Mouse (Mus musculus): ENCODE results near the gene Rras.

Gene Rras

GRCm38 (mm10) chr7:45053931-45054510 is 36.3 kb downstream of the Rras start:
- H3K4me3 ChIP-seq (replicated peaks; ENCODE audit: low read length): peak overlapping the region; percentile 92
- no peaks in the 10 kb centered on the region for H3K9me3 ChIP-seq (ENCODE audit: low read length)
- no peaks in the 10 kb centered on the region for H3K27me3 ChIP-seq (ENCODE audit: insufficient read depth, low read length)
- peaks cover 16% of the 10 kb centered on the region for H3K36me3 ChIP-seq (ENCODE audit: insufficient read depth, low read length)
- peaks cover 67% of the 10 kb centered on the region for H3K4me1 ChIP-seq (replicated peaks; ENCODE audit: low read depth, low read length)
- TF ChIP-seq POU5F1 (IDR thresholded peaks at IDR 0.05; ENCODE audit: borderline replicate concordance, low read length) (no peak), CTCF (conservative IDR thresholded peaks at IDR 0.05; ENCODE audit: low read length) (no peak), NANOG (IDR thresholded peaks at IDR 0.05; ENCODE audit: borderline replicate concordance, low read length) (no peak)

GRCm38 (mm10) chr7:45056329-45056971 is 38.7 kb downstream of the Rras start:
- no peak for TF ChIP-seq CTCF (conservative IDR thresholded peaks at IDR 0.05; ENCODE audit: low read length)
- TF ChIP-seq POU5F1 (IDR thresholded peaks at IDR 0.05; ENCODE audit: borderline replicate concordance, low read length): no peak
- TF ChIP-seq NANOG (IDR thresholded peaks at IDR 0.05; ENCODE audit: borderline replicate concordance, low read length): no peak
- Histone ChIP-seq H3K4me1 (replicated peaks; ENCODE audit: low read depth, low read length) (peaks cover 67% of the 10 kb centered on the region), H3K27me3 (ENCODE audit: insufficient read depth, low read length) (no peaks in the 10 kb centered on the region), H3K9me3 (ENCODE audit: low read length) (no peaks in the 10 kb centered on the region), H3K4me3 (replicated peaks; ENCODE audit: low read length) (peak overlapping the region; percentile 24), H3K36me3 (ENCODE audit: insufficient read depth, low read length) (no peaks in the 10 kb centered on the region)

GRCm38 (mm10) chr7:45056972-45057348 is 39.2 kb downstream of the Rras start:
- TF ChIP-seq POU5F1 (IDR thresholded peaks at IDR 0.05; ENCODE audit: borderline replicate concordance, low read length) (no peak), NANOG (IDR thresholded peaks at IDR 0.05; ENCODE audit: borderline replicate concordance, low read length) (no peak), CTCF (conservative IDR thresholded peaks at IDR 0.05; ENCODE audit: low read length) (no peak)
- peaks cover 66% of the 10 kb centered on the region for H3K4me1 ChIP-seq (replicated peaks; ENCODE audit: low read depth, low read length)

GRCm38 (mm10) chr7:45058607-45059571 is 41.1 kb downstream of the Rras start:
- H3K9me3 ChIP-seq (ENCODE audit: low read length): no peaks in the 10 kb centered on the region
- H3K4me3 ChIP-seq (replicated peaks; ENCODE audit: low read length): no peak overlapping the region
- peaks cover 1% of the 10 kb centered on the region; the same call in 1 of the 2 replicates for H3K36me3 ChIP-seq (ENCODE audit: insufficient read depth, low read length)
- H3K27me3 ChIP-seq (ENCODE audit: insufficient read depth, low read length): no peaks in the 10 kb centered on the region
- H3K4me1 ChIP-seq (replicated peaks; ENCODE audit: low read depth, low read length): peaks cover 67% of the 10 kb centered on the region
- no peak for TF ChIP-seq CTCF (conservative IDR thresholded peaks at IDR 0.05; ENCODE audit: low read length)
- no peak for TF ChIP-seq NANOG (IDR thresholded peaks at IDR 0.05; ENCODE audit: borderline replicate concordance, low read length)
- no peak for TF ChIP-seq POU5F1 (IDR thresholded peaks at IDR 0.05; ENCODE audit: borderline replicate concordance, low read length)

More at GRCm38 (mm10) chr7:45056972-45057348, 39.2 kb downstream of the Rras start:
- H3K4me3 ChIP-seq (replicated peaks; ENCODE audit: low read length): peak overlapping the region; percentile 24
- no peaks in the 10 kb centered on the region for H3K36me3 ChIP-seq (ENCODE audit: insufficient read depth, low read length)
- no peaks in the 10 kb centered on the region for H3K9me3 ChIP-seq (ENCODE audit: low read length)
- H3K27me3 ChIP-seq (ENCODE audit: insufficient read depth, low read length): no peaks in the 10 kb centered on the region

- TF ChIP-seq NANOG (IDR thresholded peaks at IDR 0.05; ENCODE audit: borderline replicate concordance, low read length) (no peak), CTCF (conservative IDR thresholded peaks at IDR 0.05; ENCODE audit: low read length) (no peak), POU5F1 (IDR thresholded peaks at IDR 0.05; ENCODE audit: borderline replicate concordance, low read length) (no peak)
- H3K4me1 ChIP-seq (replicated peaks; ENCODE audit: low read depth, low read length): peaks cover 71% of the 10 kb centered on the region
- no peaks in the 10 kb centered on the region for H3K27me3 ChIP-seq (ENCODE audit: insufficient read depth, low read length)
- no peaks in the 10 kb centered on the region for H3K9me3 ChIP-seq (ENCODE audit: low read length)
- H3K4me3 ChIP-seq (replicated peaks; ENCODE audit: low read length): no peak overlapping the region
- H3K36me3 ChIP-seq (ENCODE audit: insufficient read depth, low read length): peaks cover 7% of the 10 kb centered on the region
These were observed 42.9 kb downstream of the Rras start for GRCm38 (mm10) chr7:45060632-45061122.

- peaks cover 12% of the 10 kb centered on the region for H3K36me3 ChIP-seq (ENCODE audit: insufficient read depth, low read length)
- H3K27me3 ChIP-seq (ENCODE audit: insufficient read depth, low read length): no peaks in the 10 kb centered on the region
- TF ChIP-seq POU5F1 (IDR thresholded peaks at IDR 0.05; ENCODE audit: borderline replicate concordance, low read length) (no peak), NANOG (IDR thresholded peaks at IDR 0.05; ENCODE audit: borderline replicate concordance, low read length) (no peak)
- peak overlapping the region; percentile 95 for H3K4me3 ChIP-seq (replicated peaks; ENCODE audit: low read length)
- H3K4me1 ChIP-seq (replicated peaks; ENCODE audit: low read depth, low read length): peaks cover 73% of the 10 kb centered on the region
- H3K9me3 ChIP-seq (ENCODE audit: low read length): no peaks in the 10 kb centered on the region
These were observed 43.8 kb downstream of the Rras start for GRCm38 (mm10) chr7:45061532-45062075.

GRCm38 (mm10) chr7:45062239-45062835 is 44.6 kb downstream of the Rras start, which contains the start of the genes Nosip and Prrg2:
Gene Nosip, plus strand, starts transcription at chr7:45062429.
Gene Prrg2, minus strand, starts transcription at chr7:45062677.
- Histone ChIP-seq H3K9me3 (ENCODE audit: low read length) (no peaks in the 10 kb centered on the region), H3K27me3 (ENCODE audit: insufficient read depth, low read length) (no peaks in the 10 kb centered on the region), H3K4me3 (replicated peaks; ENCODE audit: low read length) (peak within 1 kb of the TSS; percentile 95), H3K4me1 (replicated peaks; ENCODE audit: low read depth, low read length) (peaks cover 73% of the 10 kb centered on the region), H3K36me3 (ENCODE audit: insufficient read depth, low read length) (peaks cover 12% of the 10 kb centered on the region)
- TF ChIP-seq NANOG (IDR thresholded peaks at IDR 0.05; ENCODE audit: borderline replicate concordance, low read length): no peak
- TF ChIP-seq POU5F1 (IDR thresholded peaks at IDR 0.05; ENCODE audit: borderline replicate concordance, low read length): no peak
- no peak for TF ChIP-seq CTCF (conservative IDR thresholded peaks at IDR 0.05; ENCODE audit: low read length)
